Mouse (Mus musculus): ENCODE data around the gene Pnpla2.
A peak's percentile ranks its signal among the peaks of the same experiment; 100 is the strongest.
"Not testable (repeated sequence)": the region's sequence is repeated elsewhere in the genome, so short reads cannot be mapped to it uniquely, and the experiment has no call there.

The Pnpla2 gene

GRCm38 (mm10) chr7:141431434-141432185 is 23.4 kb upstream of the Pnpla2 start:
- no peak for DNase-seq (ENCODE audit: low spot score)

- no peak for DNase-seq (ENCODE audit: low spot score)
These were observed 22.8 kb upstream of the Pnpla2 start for GRCm38 (mm10) chr7:141432186-141432611.

DNA sequence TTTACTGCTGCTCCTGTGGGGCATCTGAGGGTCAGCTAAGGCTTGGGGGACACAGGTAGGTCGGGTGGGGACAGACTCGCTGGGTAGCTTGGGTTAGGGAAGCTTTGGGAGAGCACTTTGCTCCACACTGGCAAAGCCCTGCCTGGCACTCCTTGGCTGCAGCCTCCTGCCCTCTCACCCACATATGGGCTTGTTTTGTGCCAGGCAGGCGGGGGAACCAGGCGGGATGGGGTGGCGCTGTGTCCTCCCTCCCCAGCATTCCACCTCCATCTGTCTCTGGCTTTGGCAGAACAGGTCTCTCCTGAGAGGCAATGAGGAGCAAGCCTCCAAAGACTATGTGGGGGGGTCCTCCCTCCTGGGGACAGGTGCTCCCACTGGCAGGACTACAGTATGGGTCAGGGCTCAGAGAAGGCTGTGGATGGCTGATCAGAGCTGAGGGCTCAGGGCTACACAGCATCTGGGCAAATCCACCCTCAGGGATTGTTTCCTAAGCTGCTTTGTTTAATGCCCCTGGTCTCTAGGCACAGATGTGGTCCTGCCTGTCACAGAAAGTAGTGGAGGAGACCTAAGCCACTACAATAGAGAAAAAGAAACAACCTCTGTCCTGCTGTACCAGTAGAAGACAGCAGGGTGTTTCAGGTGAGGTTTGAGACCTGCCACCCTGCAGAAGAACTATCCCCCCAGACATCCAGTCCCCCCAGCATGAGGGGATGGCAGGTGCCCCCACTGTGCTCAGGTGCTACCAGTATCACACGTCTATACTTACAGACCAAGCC is 22.1 kb upstream of the Pnpla2 start:
- no peak for DNase-seq (ENCODE audit: low spot score)

DNA sequence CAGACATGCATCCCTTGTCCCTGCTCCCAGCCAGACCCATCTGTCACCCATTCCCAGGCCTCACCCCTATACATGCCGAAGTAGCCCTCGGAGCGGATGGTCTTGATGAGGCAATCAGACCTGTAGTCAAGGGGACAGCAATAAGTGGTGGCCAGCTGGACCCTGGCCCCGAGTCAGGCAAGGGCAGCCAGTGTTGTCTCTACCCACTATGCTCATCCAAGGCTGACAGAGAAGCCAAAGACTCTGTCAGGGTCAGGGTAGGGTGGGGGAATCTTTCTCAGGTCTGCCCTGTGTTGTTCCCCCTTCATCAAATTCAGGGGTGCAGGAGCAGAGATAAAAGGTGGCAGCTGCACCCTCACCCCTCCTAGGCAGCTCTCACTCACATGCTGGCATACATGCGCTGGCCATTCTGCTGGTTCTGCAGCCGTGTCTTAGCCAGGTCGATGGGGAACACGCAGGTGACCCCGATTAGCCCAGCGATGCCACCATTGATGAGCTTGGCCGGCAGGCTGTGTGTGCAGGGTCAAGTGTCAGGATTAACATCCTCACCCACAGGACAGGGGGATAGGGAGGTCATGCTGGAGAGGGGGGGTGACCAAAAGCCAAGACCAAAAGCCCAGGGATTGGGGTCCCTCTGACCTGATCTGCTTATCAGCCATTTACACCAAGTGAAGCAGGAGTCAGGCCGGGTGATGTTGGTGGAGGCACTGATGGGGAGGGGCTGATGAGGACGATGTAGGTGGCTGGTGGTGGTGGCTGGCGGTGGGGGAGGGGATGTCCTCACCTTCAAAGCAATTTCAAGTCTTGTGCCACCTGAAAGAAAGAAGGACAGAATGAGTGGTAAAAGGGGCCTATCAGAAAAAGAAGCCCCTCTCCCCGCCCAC is 21.2 kb upstream of the Pnpla2 start:
- DNase-seq (ENCODE audit: low spot score): no peak

GRCm38 (mm10) chr7:141434464-141434863 is 20.5 kb upstream of the Pnpla2 start:
- no peak for DNase-seq (ENCODE audit: low spot score)

- peak; percentile 78 for DNase-seq (ENCODE audit: low spot score)
These were observed 19.7 kb upstream of the Pnpla2 start for GRCm38 (mm10) chr7:141435129-141435855.

GRCm38 (mm10) chr7:141435856-141436522 is 19.0 kb upstream of the Pnpla2 start:
- DNase-seq (ENCODE audit: low spot score): peak; percentile 72

- no peak for DNase-seq (ENCODE audit: low spot score)
These were observed 18.5 kb upstream of the Pnpla2 start for GRCm38 (mm10) chr7:141436523-141436892.

DNA sequence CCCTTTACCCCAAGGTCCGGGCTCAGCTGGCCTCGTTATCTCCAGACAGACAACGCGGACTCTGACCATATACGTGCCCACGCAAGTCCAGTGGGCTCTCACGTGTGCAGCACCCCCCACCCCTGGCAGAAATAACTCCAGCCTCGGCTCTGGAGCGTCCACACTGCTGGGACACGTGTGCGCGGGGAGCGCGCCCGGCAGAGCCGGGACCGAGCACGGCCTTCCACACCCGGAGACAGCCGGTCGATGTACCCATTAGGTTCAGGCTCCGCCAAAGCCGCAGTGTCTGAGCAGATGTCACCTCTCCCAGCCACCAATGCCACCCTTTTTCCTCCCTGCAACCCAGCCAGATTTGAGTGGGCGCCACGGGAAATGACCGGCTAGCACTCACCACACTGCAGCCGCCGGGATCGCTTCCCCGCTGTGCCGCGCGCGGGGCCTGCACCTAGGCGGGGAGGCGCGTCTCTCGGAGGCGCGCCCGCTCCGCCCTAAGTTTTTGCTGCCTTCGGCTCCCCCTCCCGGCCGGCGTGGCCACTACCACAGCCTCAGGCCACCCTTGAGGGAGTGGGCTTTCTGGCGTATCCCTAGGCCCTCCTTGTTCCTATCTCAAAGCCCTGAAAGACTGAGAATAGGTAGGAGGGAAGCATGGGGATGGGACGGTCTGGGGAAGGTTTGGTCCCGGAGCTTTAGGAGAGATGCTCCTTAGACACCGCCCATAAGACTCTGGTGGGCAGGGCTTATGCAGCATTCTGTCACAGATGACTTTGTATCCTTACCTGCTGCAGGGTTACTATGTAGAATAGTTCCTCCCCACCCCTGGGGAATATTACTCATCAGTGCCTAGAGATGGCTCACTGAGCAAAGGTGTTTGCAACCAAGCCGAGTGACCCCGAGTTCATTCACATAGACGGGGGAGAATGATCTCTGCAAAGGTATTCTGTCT is 17.5 kb upstream of the Pnpla2 start, which contains the start of gene Slc25a22:
TSS of gene Slc25a22 (minus strand) at position 715 of the 943 bp plus-strand sequence.
- DNase-seq (ENCODE audit: low spot score): peak; percentile 85

- DNase-seq (ENCODE audit: low spot score): no peak
These were observed 16.6 kb upstream of the Pnpla2 start for GRCm38 (mm10) chr7:141438201-141438968.

GRCm38 (mm10) chr7:141439140-141439679 is 15.8 kb upstream of the Pnpla2 start:
- DNase-seq (ENCODE audit: low spot score): no peak

GRCm38 (mm10) chr7:141439811-141440210 is 15.2 kb upstream of the Pnpla2 start:
- no peak for DNase-seq (ENCODE audit: low spot score)

GRCm38 (mm10) chr7:141440613-141441012 is 14.4 kb upstream of the Pnpla2 start:
- DNase-seq (ENCODE audit: low spot score): no peak

- DNase-seq (ENCODE audit: low spot score): no peak
These were observed 13.5 kb upstream of the Pnpla2 start for GRCm38 (mm10) chr7:141441460-141441859.

DNA sequence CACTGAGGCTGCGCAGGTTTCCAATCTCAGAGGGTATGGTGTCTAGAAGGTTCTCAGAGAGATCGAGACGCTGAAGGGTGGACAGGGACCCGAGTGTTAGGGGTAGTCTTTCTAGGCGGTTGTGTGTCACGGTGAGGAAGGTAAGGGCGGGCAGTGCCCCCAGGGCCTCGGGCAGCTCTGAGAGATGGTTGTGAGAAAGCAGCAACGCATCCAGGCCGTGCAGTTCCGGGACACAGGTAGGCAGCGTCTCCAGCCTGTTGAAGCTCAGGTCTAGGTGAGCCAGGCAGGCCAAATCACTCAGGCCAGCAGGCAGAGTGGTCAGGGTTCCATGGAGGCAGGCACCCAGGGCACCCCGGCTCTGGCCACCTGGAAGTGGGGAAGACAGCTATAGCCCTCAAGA is 12.8 kb upstream of the Pnpla2 start:
- no peak for DNase-seq (ENCODE audit: low spot score)

DNA sequence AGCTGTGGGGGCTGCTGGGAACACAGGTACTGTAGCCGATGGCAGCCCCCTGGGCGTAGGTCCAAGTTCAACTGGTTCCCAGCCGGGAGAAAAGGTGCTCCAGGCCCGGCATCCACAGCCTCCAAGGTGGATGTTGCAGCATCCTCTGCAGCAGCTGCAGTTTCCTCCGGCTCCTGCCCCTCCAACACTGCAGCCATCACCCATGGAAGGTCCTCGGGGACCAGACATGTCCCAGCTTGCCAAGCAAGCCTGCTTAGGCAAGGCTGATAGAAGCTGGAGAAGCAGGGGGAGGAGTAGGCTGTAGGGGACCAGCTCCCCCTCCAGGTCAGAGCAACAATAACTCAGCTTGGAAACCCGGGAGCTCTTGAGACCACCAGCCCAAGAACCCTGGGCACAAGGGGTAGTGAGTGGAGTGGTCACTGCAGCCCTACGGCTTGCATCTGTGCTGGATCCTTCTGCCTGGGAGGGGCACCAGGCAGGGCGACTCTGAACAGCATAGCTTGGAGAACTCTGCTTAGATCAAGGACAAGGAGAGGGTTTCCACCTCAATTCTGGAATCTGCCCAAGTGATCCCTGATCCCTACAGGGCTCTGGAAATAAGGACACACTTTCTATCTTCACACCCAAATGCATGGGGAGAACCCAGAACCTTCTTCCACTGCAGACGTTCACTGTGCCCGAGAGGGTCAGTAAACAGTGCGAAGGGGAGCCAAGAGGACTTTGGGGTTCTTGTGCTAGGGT is 11.7 kb upstream of the Pnpla2 start:
- DNase-seq (ENCODE audit: low spot score): no peak

DNA sequence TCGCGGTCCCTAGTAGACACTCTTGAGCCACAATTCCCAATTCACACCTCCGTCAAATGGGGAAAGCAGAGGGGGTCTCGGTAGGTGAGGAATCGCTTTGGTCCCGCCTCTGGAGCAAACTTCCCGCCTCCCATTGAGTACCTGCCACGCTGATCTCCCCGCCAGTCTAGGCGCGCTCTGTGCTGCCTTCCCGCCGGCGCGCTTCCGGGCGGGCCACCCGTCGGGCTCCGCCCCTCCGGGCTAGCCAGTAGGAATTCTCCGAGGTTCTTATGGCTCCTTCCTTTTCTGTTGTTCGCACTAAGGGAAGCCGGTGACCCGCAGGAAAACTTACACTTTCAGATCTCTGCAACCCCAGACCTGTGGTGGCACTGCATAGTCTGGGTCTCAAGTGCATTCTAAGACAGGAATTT is 11.2 kb upstream of the Pnpla2 start, which contains the start of gene Pidd1:
TSS of gene Pidd1 (minus strand) at position 198 of the 410 bp plus-strand sequence.
- peak; percentile 80 for DNase-seq (ENCODE audit: low spot score)

- not testable (repeated sequence) for DNase-seq (ENCODE audit: low spot score)
These were observed 8.6 kb upstream of the Pnpla2 start for GRCm38 (mm10) chr7:141446374-141446773.

Measured in yolk sac, embryonic 10.5 days (tissue).